Mouse (Mus musculus) brain, embryonic 18.5 days (tissue): Measurements from ENCODE around the gene Emg1.
A peak's percentile ranks its signal among the peaks of the same experiment; 100 is the strongest.

Experiments used
- DNase-seq: peaks from one replicate; pipeline ENCODE4 v3.0.0-alpha.2; 2012; ENCODE audit warnings: low read depth, low spot score

Gene Emg1

GRCm38 (mm10) chr6:124711824-124712782 lies at the start of gene Emg1, which contains the start of gene Phb2:
TSS of gene Emg1 (minus strand) at chr6:124712178.
TSS of gene Phb2 (plus strand) at chr6:124712336.
- DNase-seq: peak; percentile 96

GRCm38 (mm10) chr6:124759259-124759658 lies 47.3 kb upstream of the Emg1 start:
- DNase-seq: no peak

GRCm38 (mm10) chr6:124758849-124759232 lies 46.9 kb upstream of the Emg1 start:
- no peak for DNase-seq

GRCm38 (mm10) chr6:124757909-124758848 lies 46.2 kb upstream of the Emg1 start:
- no peak for DNase-seq

- no peak for DNase-seq
Observed at GRCm38 (mm10) chr6:124757351-124757880, 45.4 kb upstream of the Emg1 start.

GRCm38 (mm10) chr6:124756652-124757350 lies 44.8 kb upstream of the Emg1 start:
- DNase-seq: no peak

GRCm38 (mm10) chr6:124755831-124756595 lies 44.0 kb upstream of the Emg1 start, which contains the start of the genes Gm45234 and Atn1:
TSS of gene Gm45234 (minus strand) at chr6:124756021.
TSS of gene Atn1 (minus strand) at chr6:124756524.
- no peak for DNase-seq

- DNase-seq: no peak
Observed at GRCm38 (mm10) chr6:124755306-124755705, 43.3 kb upstream of the Emg1 start.

- DNase-seq: no peak
Observed at GRCm38 (mm10) chr6:124753861-124754260, 41.9 kb upstream of the Emg1 start.

GRCm38 (mm10) chr6:124750405-124750804 lies 38.4 kb upstream of the Emg1 start:
- no peak for DNase-seq

GRCm38 (mm10) chr6:124746654-124747632 lies 35.0 kb upstream of the Emg1 start:
- no peak for DNase-seq

GRCm38 (mm10) chr6:124746296-124746605 lies 34.3 kb upstream of the Emg1 start:
- DNase-seq: no peak

GRCm38 (mm10) chr6:124745490-124746295 lies 33.7 kb upstream of the Emg1 start:
- peak; percentile 89 for DNase-seq

GRCm38 (mm10) chr6:124744755-124745321 lies 32.9 kb upstream of the Emg1 start:
- no peak for DNase-seq

GRCm38 (mm10) chr6:124743647-124744046 lies 31.7 kb upstream of the Emg1 start:
- DNase-seq: no peak

- no peak for DNase-seq
Observed at GRCm38 (mm10) chr6:124742839-124743514, 31.0 kb upstream of the Emg1 start.

- no peak for DNase-seq
Observed at GRCm38 (mm10) chr6:124741842-124742241, 29.9 kb upstream of the Emg1 start.
